Mouse (Mus musculus) heart, embryonic 10.5 days (tissue): ENCODE results near the gene Tank. TPM values are rescaled to one million over a fixed set of nuclear protein-coding genes. Genes with fewer than 3 reads are reported as not detected.

Source experiments
- DNase-seq: peaks from one replicate; pipeline ENCODE4 v3.0.0-alpha.2; 2017; ENCODE audit warnings: low spot score
- H3K27ac ChIP-seq: fragments of 300-500 bp; sonication (generic); 2 replicates; pipeline ENCODE4 v1.5.1; 2016; ENCODE audit warnings: mild to moderate bottlenecking
- H3K27me3 ChIP-seq: fragments of 300-500 bp; sonication (generic); 2 replicates; pipeline ENCODE4 v1.6.1; 2016; ENCODE audit warnings: mild to moderate bottlenecking; ENCODE audit not compliant: poor library complexity, insufficient read depth, severe bottlenecking
- H3K36me3 ChIP-seq: fragments of 300-500 bp; sonication (generic); 2 replicates; pipeline ENCODE4 v1.6.1; 2016; ENCODE audit warnings: mild to moderate bottlenecking, moderate library complexity
- H3K4me1 ChIP-seq: fragments of 300-500 bp; sonication (generic); 2 replicates; pipeline ENCODE4 v1.6.1; 2016; ENCODE audit warnings: mild to moderate bottlenecking
- H3K4me3 ChIP-seq: fragments of 300-500 bp; sonication (generic); 2 replicates; pipeline ENCODE4 v1.5.1; 2016; ENCODE audit warnings: mild to moderate bottlenecking, moderate library complexity
- H3K9me3 ChIP-seq: fragments of 300-500 bp; sonication (generic); 2 replicates; pipeline ENCODE4 v1.6.1; 2016; ENCODE audit warnings: mild to moderate bottlenecking, moderate library complexity
- WGBS: fragments of 180-500 bp; shearing (Covaris S2); methylation state at CpG from one replicate; pipeline ENCODE4 v1.1.7; 2016; 5-methylcytosine and 5-hydroxymethylcytosine counted together
- polyA plus RNA-seq: library from polyadenylated mRNA; unstranded; fragments of >200 nt; fragmentation: Nextera tagmentation; extraction: Ambion mirVana; gene quantifications from 2 replicates; pipeline ENCODE4 v1.2.1, GENCODE M21; 2016

Gene Tank
- polyA plus RNA-seq, 1 experiment from 2014 or later = 27.6 TPM

DNA sequence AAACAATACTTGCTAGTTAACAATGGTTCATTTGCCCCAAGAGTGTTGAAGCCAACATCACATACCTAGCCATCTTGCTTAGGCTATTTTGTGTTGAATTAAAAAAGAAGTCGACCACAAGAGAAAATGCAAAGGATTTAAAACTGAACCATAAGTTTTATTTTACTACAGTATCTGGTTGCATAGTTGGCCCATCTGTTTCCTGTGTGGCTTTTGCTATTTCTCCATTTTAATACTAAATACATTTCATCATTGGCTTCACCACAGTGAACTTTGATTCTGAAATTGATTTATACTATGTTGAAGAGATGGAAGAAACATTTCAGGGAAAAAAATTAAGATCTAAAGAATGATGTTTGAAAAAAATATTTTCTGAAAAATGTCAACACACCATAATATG is 108.1 kb downstream of the Tank start:
- no peaks in the 10 kb centered on the region for H3K9me3 ChIP-seq
- no peak overlapping the region for H3K4me3 ChIP-seq
- no peaks in the 10 kb centered on the region for H3K27me3 ChIP-seq
- DNase-seq = no peak
- no peaks in the 10 kb centered on the region for H3K4me1 ChIP-seq
- WGBS = 73% methylated on average over 1 of the region's 1 CpGs
- H3K27ac ChIP-seq = no peak overlapping the region
- H3K36me3 ChIP-seq = no peaks in the 10 kb centered on the region

DNA sequence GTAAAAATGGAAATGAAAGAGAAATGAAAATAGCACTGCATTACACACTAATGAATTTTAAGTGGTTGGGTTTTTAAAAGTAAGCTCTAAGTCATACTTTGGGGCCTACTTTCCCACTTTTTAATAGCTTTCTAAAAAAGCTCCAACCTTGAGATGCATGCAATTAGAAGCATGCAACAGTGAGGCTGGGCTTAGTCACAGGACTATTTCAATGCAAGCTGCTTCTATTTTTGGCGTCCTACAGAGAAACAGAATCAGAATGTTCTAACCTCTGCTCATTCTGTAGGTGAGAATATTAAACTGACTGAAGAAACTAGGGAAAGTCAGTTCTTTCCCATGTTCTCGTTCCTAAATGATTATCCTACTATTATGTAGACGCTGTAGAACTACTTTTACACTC is 110.7 kb downstream of the Tank start:
- Histone ChIP-seq H3K27me3 (no peaks in the 10 kb centered on the region), H3K9me3 (no peaks in the 10 kb centered on the region), H3K36me3 (no peaks in the 10 kb centered on the region), H3K4me3 (no peak overlapping the region), H3K27ac (no peak overlapping the region), H3K4me1 (no peaks in the 10 kb centered on the region)
- 74% methylated on average over 3 of the region's 3 CpGs for WGBS
- no peak for DNase-seq

Other genes with a start within 250 kb of the Tank start
- 178 and 206 TPM in 2 replicates for gene Psmd14, start 133.1 kb downstream of the Tank start, polyA plus RNA-seq
- gene Tbr1, start 224.3 kb downstream of the Tank start, polyA plus RNA-seq = 0.11 TPM in 1 of 2 replicates, not detected in the other